Mouse (Mus musculus) lung, postnatal 0 days (tissue): ENCODE data around the gene Slc25a25.

ENCODE experiments used
- CTCF ChIP-seq: IDR thresholded peaks from 2 replicates; pipeline ENCODE4 v1.5.1; 2016; ENCODE audit warnings: antibody characterized with exemption, mild to moderate bottlenecking
- EP300 ChIP-seq: IDR thresholded peaks from 2 replicates; pipeline ENCODE4 v1.6.1; 2016; ENCODE audit warnings: antibody characterized with exemption, mild to moderate bottlenecking, control low read depth

- TF ChIP-seq EP300 (peak; percentile 75), CTCF (peak; percentile 14; the same call in 1 of the 2 replicates)
Observed at GRCm38 (mm10) chr2:32464212-32464891, 13.1 kb upstream of the Slc25a25 start.
